In genomic region chr14:53637664-53638063, GRCm38 (mm10) we compare ENCODE assay signal across 7 mouse cellular contexts.
A peak's percentile ranks its signal among the peaks of the same experiment; 100 is the strongest.
DNase-seq lines count a peak whose midpoint lies in the region; ATAC-seq and TF ChIP-seq lines count a peak whose summit lies in the region.
"Not testable (repeated sequence)": the region's sequence is repeated elsewhere in the genome, so short reads cannot be mapped to it uniquely, and the experiment has no call there.

No protein-coding gene starts in this region.

- not testable (repeated sequence) for TF ChIP-seq POLR2A in bone marrow, adult 2 months (IDR thresholded peaks at IDR 0.05; ENCODE audit: borderline replicate concordance, control insufficient read depth, low read depth, low read length)

- TF ChIP-seq CTCF in E14TG2a.4 (conservative IDR thresholded peaks at IDR 0.05; ENCODE audit: low read length), result peak; percentile 22; the same call in 1 of the 2 replicates
- TF ChIP-seq CTCF in bone marrow, adult 2 months (IDR thresholded peaks at IDR 0.05; ENCODE audit: control insufficient read depth, insufficient read depth, low read length), result peak; percentile 41; the same call in 1 of the 2 replicates
- peak; percentile 62 for TF ChIP-seq CTCF in layer of hippocampus, adult 2 months (conservative IDR thresholded peaks at IDR 0.05)

- H3K4me3 ChIP-seq in E14TG2a.4 (replicated peaks; ENCODE audit: low read length); bone marrow, adult 2 months (replicated peaks; ENCODE audit: control insufficient read depth, low read depth, low read length); embryonic facial prominence, embryonic 10.5 days; hindbrain, embryonic 11.5 days (ENCODE audit: low read depth, low read length); layer of hippocampus, adult 2 months: not testable (repeated sequence)

- H3K36me3 ChIP-seq in E14TG2a.4 (ENCODE audit: insufficient read depth, low read length); embryonic facial prominence, embryonic 10.5 days (replicated peaks); hindbrain, embryonic 11.5 days (ENCODE audit: control insufficient read depth, insufficient read depth, low read length): not testable (repeated sequence)

- H3K9me3 ChIP-seq in E14TG2a.4 (ENCODE audit: low read length); embryonic facial prominence, embryonic 10.5 days; hindbrain, embryonic 11.5 days (ENCODE audit: control insufficient read depth, low read length): not testable (repeated sequence)

- peak; percentile 29 for DNase-seq in embryonic facial prominence, embryonic 10.5 days (ENCODE audit: low spot score)
- peak; percentile 52 for DNase-seq in hindbrain, embryonic 11.5 days (ENCODE audit: low spot score)
- peak in 1 of 2 experiments; percentile 9 for DNase-seq in layer of hippocampus, adult 2 months (ENCODE audit: low spot score in 2 of 2)
- peak; percentile 6 to 7 for DNase-seq in right cerebral cortex, adult 2 months (ENCODE audit: low spot score in 2 of 2)

- H3K4me2 ChIP-seq in hindbrain, embryonic 11.5 days (replicated peaks; ENCODE audit: low read depth, low read length), result not testable (repeated sequence)

- H3K27me3 ChIP-seq in E14TG2a.4 (ENCODE audit: insufficient read depth, low read length); embryonic facial prominence, embryonic 10.5 days (replicated peaks; ENCODE audit: low read depth, poor library complexity, severe bottlenecking); hindbrain, embryonic 11.5 days (ENCODE audit: control insufficient read depth, insufficient read depth, low read length): not testable (repeated sequence)

- not testable (repeated sequence) for H3K4me1 ChIP-seq in E14TG2a.4 (replicated peaks; ENCODE audit: low read depth, low read length); bone marrow, adult 2 months (ENCODE audit: control insufficient read depth, insufficient read depth, low read length); embryonic facial prominence, embryonic 10.5 days; hindbrain, embryonic 11.5 days (replicated peaks; ENCODE audit: control insufficient read depth, insufficient read depth, low read length)

- ATAC-seq in hindbrain, embryonic 11.5 days (ENCODE audit: low FRiP score), result not testable (repeated sequence)
- peak; percentile 51 for ATAC-seq in megakaryocyte, adult 5-6 weeks (ENCODE audit: poor library complexity, severe bottlenecking)

- 85% methylated on average over 1 of the region's 1 CpGs for WGBS in bone marrow, adult 2 months
- WGBS in embryonic facial prominence, embryonic 10.5 days, result 88% methylated on average over 1 of the region's 1 CpGs
- WGBS in hindbrain, embryonic 11.5 days, result 69% methylated on average over 1 of the region's 1 CpGs

- not testable (repeated sequence) for H3K27ac ChIP-seq in bone marrow, adult 2 months (ENCODE audit: control insufficient read depth, insufficient read depth, low read depth, low read length, poor library complexity); embryonic facial prominence, embryonic 10.5 days (replicated peaks); hindbrain, embryonic 11.5 days (ENCODE audit: low read depth, low read length); layer of hippocampus, adult 2 months

- not testable (repeated sequence) for H3K9ac ChIP-seq in hindbrain, embryonic 11.5 days (ENCODE audit: low read depth, low read length)
